Mouse (Mus musculus): ENCODE results near the gene Crb1.
"Not testable (repeated sequence)": the region's sequence is repeated elsewhere in the genome, so short reads cannot be mapped to it uniquely, and the experiment has no call there.

Crb1 gene

GRCm38 (mm10) chr1:139328811-139329210 lies 48.1 kb downstream of the Crb1 start:
- DNase-seq (ENCODE audit: low spot score), result no peak

GRCm38 (mm10) chr1:139328286-139328685 lies 48.6 kb downstream of the Crb1 start:
- no peak for DNase-seq (ENCODE audit: low spot score)

GRCm38 (mm10) chr1:139325378-139325777 lies 51.5 kb downstream of the Crb1 start:
- DNase-seq (ENCODE audit: low spot score), result no peak

- no peak for DNase-seq (ENCODE audit: low spot score)
Observed at GRCm38 (mm10) chr1:139319798-139320197, 57.1 kb downstream of the Crb1 start.

GRCm38 (mm10) chr1:139314297-139314874 lies 62.5 kb downstream of the Crb1 start:
- no peak for DNase-seq (ENCODE audit: low spot score)

- DNase-seq (ENCODE audit: low spot score), result no peak
Observed at GRCm38 (mm10) chr1:139308915-139309314, 68.0 kb downstream of the Crb1 start.

- DNase-seq (ENCODE audit: low spot score), result not testable (repeated sequence)
Observed at GRCm38 (mm10) chr1:139302519-139302918, 74.4 kb downstream of the Crb1 start.

GRCm38 (mm10) chr1:139301830-139302229 lies 75.1 kb downstream of the Crb1 start:
- no peak for DNase-seq (ENCODE audit: low spot score)

- DNase-seq (ENCODE audit: low spot score), result no peak
Observed at GRCm38 (mm10) chr1:139292023-139292422, 84.9 kb downstream of the Crb1 start.

GRCm38 (mm10) chr1:139291593-139291992 lies 85.3 kb downstream of the Crb1 start:
- DNase-seq (ENCODE audit: low spot score), result no peak

- no peak for DNase-seq (ENCODE audit: low spot score)
Observed at GRCm38 (mm10) chr1:139276619-139277320, 100.1 kb downstream of the Crb1 start.

GRCm38 (mm10) chr1:139267844-139268243 lies 109.1 kb downstream of the Crb1 start:
- DNase-seq (ENCODE audit: low spot score), result peak; percentile 24

- DNase-seq (ENCODE audit: low spot score), result no peak
Observed at GRCm38 (mm10) chr1:139264245-139264644, 112.7 kb downstream of the Crb1 start.

- no peak for DNase-seq (ENCODE audit: low spot score)
Observed at GRCm38 (mm10) chr1:139263158-139263557, 113.7 kb downstream of the Crb1 start.

GRCm38 (mm10) chr1:139255581-139255980 lies 121.3 kb downstream of the Crb1 start:
- DNase-seq (ENCODE audit: low spot score), result no peak

GRCm38 (mm10) chr1:139252041-139252440 lies 124.9 kb downstream of the Crb1 start:
- DNase-seq (ENCODE audit: low spot score), result no peak

- DNase-seq (ENCODE audit: low spot score), result no peak
Observed at GRCm38 (mm10) chr1:139249159-139249558, 127.7 kb downstream of the Crb1 start.

GRCm38 (mm10) chr1:139246723-139247380 lies 130.0 kb downstream of the Crb1 start:
- DNase-seq (ENCODE audit: low spot score), result no peak

GRCm38 (mm10) chr1:139236794-139237193 lies 140.1 kb downstream of the Crb1 start:
- no peak for DNase-seq (ENCODE audit: low spot score)

- DNase-seq (ENCODE audit: low spot score), result no peak
Observed at GRCm38 (mm10) chr1:139234611-139235568, 142.0 kb downstream of the Crb1 start.

GRCm38 (mm10) chr1:139232636-139233035 lies 144.3 kb downstream of the Crb1 start:
- DNase-seq (ENCODE audit: low spot score), result no peak

- DNase-seq (ENCODE audit: low spot score), result no peak
Observed at GRCm38 (mm10) chr1:139224309-139224949, 152.5 kb downstream of the Crb1 start.

All from yolk sac, embryonic 10.5 days (tissue).